Mouse (Mus musculus) gastrocnemius, postnatal 10 days (tissue): ENCODE results near the gene Adgrb3. TPM values are rescaled to one million over a fixed set of nuclear protein-coding genes. Genes with fewer than 3 reads are reported as not detected.
"Not testable (repeated sequence)": the region's sequence is repeated elsewhere in the genome, so short reads cannot be mapped to it uniquely, and the experiment has no call there.

Source experiments
- DNase-seq: peaks from one replicate; pipeline ENCODE4 v3.0.0; 2021; ENCODE audit warnings: mixed read lengths
- total RNA-seq, 2 experiments: library from RNA; stranded (reverse); gene quantifications; 2 replicates each; pipeline ENCODE4 v1.2.3; 2021

Adgrb3 gene
- total RNA-seq, 2 experiments from 2014 or later = 0.63 to 0.72 TPM

DNA sequence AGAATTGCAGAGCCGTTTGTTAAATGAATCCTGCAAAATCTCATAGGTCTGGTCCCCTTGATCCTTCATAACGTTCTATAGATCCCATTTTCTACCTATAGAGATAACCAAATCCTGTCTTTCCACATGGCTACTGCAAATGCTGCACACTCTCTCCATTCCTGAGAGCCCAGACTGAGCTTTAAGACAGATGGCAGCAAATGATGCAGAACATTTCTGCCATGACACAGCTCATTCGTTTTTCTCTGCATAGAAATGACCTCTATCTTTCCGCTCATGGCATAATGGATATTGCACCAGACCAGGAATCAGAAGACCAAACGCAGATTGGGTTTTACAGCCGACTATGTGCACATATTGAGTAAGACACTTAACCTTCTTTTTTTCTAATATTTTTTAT, 84.8 kb downstream of the Adgrb3 start:
- no peak for DNase-seq

DNA sequence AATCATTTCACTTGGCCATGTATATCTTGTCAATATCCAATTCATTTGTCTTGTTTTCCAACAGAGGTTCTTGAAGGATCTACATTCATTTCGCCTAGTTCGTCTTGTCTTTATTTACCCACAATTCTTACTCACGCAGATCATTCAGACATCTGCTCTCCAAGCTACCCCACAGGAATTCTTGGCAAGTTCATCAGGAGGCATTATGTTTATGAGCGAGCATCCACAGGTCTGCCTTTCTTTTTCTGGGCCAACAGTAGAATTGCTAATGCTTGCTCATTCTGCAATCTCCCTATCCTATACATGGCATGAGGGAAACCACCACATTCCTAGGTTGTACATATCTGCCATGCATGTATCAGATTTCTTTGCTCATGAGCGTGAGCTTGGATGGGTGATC, 99.7 kb downstream of the Adgrb3 start:
- no peak for DNase-seq

DNA sequence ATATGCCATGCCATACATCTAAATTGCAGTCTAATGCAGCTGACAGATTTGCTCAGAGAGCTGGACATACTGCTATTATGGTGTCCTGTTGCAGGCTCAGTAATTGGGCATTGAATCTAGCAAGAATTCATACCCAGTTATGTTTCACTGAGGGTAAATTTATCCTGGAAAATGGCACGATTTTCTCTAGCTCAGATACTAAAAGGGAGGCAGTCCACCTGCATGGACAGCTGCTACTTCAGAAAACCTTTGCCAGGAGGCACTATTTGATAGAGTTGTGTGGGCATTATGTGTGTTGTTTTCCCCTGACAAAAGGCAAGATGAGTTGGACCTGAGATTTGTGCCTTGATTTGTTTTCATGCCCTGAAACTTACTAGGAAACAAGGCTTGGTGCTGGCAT, 118.0 kb downstream of the Adgrb3 start:
- DNase-seq = no peak

DNA sequence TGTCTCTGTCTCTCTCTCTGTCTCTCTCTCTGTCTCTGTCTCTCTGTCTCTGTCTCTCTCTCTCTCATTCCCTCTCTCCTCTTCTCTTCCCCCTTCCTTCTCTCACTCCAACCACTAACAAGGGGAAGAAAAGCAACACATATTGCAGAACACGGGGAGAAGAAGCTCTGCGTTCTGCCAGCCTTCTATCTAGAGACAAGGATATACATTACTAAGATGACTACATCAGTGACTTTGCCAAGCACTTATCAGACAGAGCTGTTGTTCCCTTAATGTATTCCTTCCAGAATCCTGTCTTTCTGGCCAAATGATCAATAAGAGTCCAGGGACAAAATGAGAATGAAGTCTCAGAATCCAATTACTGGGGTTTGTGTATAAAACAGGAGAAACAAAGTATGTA, 123.2 kb downstream of the Adgrb3 start:
- DNase-seq = no peak

DNA sequence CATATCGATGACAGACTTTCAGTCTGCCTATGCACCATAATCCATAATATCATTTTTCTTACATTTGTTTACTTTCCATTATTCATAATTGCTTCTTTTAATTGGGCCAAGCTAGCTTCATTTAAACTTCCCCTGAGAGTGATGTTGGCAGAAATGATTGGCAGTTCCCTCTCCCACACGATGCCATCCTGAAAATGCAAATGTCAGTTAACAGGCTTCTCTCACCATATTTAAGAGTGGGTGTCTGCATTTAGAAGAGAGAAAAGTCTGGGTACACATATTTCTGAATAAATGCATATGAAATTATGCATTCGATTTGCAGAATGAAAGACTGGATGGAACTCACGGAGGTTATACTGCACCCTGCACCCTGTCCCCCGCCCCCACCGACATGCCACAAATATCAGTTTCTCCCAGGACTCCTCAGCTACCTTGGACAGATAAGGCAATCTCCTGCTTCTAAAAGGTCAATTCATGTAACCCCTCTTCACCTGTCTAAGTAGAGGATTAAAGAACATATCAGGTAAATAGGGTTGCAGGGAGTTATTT, 130.7 kb downstream of the Adgrb3 start:
- DNase-seq = no peak

DNA sequence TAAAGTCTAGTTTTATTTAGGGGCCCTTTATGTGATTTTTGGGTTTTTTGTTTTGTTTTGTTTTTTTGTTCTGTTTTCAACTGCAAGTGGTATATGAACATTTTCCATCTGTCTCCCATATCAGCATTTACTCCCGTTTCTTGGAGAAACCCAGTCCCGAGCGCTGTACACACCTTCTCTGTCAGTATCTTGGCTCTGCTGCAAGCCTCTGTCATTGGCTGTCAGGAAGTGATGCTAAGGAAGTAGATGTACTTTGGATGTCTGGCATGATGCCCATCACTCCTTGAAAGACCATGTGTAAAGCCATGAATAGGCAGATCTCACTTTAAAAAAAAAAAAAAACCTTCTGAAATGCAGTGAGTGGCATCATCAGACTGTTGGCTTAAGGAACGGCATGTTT, 132.3 kb downstream of the Adgrb3 start:
- DNase-seq = no peak

DNA sequence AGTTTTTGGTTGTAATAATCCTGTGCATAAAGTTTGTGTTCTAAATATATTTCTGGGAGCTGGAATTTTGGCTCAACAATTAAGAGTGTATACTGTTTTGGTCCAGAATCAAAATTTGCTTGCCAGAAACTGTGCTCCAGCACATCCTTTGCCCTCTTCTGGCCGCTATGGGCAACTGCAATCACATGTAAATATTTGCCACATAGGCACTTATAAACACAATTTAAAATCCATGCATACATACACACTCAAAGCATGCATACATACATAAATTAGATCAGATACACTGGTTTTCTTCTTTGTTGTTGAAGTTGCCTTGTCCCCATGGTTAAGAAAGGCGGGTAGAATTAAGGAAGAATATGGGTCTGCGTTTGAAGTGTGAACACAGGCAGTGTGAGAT, 132.7 kb downstream of the Adgrb3 start:
- no peak for DNase-seq

DNA sequence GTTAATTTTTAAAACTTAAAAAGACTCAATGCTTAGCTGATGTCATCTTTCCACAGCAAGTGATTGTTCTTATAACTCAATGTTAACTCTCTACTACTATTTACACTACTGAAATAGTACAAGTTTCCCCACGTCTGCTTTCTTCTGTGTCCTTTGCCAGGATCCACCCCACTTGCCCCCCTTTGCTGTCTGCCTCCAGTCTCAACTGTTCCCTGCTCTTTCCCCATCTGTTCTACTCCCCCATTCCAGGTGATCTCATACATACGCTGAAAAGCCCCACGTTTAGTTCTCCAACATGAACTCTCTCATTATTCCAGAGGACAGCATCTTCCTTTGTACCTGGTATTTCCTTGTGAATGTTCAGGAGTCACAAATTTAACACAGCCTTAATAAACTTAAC, 147.4 kb downstream of the Adgrb3 start:
- DNase-seq = no peak

DNA sequence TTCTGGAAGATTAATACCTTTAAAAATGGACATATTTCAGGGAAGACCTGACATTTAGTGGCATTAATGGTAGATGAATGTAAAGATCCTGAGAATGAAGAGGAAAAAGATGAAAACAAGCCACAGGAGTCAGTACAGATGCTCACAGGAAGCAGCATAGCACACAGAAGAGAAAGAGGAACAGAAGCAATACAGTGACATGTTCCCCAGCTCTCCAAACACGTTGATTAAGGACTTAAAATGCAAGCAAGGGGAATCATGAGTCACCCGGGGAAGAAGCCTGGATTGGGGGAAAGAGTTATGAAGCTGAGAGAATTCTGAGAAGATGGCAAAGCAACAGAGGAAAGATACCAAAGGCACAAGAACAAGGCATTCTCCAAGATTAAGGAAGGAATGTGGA, 149.9 kb downstream of the Adgrb3 start:
- DNase-seq = no peak

DNA sequence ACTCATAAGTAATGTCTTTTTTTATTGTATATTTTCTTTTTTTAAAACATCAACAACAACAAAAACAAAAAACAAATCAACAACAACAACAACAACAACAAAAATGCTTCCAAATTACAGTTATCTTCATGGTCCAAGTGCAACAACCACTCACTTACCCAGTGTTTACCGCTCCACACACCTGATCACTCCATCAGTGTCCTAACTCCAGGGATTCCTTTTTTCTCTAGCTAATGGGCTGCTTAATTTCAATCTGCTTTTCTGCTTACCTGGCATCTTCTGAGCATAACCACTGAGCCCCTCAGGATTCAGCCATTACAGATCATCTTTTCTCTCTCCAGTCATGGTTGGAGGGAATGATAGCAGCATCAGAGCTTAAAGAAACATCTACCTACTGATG, 176.8 kb downstream of the Adgrb3 start:
- DNase-seq = no peak

DNA sequence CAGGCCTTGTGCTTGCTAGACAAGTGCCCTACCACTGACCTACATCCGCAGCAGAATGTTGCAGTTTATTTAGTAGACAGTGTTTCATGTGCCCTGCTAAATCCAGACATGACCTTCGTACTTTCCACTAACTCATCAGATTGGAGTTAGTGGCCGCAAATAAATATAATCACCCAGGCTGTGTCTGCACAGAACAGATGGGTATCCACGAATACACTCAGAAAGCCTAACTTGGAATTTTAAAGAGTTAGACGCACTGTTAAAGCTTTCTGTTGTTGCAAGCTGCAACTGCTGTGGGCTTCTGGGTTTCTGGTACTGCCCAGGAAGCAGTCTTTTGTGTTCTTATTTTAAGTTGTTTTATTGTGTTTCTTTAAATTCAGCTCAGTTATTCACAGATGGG, 185.3 kb downstream of the Adgrb3 start:
- no peak for DNase-seq

DNA sequence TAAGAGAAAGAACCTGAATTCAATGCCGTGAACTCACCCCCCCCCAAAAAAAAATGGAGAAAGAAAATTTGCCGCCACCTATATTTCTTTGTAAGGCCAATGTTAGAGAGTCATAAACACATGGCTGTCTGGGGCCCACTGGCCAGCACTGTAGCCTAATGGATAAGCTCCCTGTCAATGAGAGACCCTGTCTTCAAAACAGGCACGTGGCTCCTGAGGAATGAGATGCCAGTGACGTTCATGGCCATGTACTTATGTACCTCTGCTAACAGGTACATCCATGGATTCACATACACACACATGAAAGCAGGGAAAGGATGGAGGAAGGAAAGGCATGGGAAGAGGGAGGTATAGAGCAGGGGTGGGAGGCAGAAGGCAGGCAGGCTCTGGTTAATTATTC, 208.0 kb downstream of the Adgrb3 start:
- DNase-seq = no peak

DNA sequence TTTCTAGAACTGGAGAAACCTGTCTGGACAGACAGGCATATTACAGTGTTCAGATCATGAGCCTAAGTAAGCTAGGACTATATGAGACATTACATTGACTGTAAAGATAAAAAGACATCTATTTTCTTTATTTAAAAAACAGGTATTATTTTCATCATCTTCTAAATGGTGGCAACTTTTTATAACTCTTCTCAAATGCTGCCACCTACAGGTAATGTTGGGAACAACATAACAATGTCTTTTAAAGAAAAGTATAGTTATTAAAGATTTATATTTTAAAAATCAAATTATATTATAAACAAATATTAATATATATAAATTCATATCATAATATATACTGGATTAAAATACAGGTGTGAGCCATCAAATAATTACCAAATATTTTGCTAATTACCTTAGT, 212.6 kb downstream of the Adgrb3 start:
- no peak for DNase-seq

DNA sequence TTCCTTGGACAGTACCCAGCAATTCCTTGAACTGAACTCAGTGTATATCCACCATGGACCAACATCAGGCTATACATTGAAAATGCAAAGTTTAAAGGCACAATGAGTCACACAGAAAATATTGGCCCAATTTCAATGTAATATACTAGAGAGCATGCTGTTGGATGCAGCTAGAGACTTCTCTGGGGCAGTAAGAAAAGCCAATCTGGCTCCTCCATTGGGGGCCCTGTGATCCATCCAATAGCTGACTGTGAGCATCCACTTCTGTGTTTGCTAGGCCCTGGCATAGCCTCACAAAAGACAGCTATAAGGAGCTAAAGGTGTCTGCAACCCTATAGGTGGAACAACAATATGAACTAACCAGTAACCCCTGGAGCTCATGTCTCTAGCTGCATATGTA, 218.7 kb downstream of the Adgrb3 start:
- not testable (repeated sequence) for DNase-seq

DNA sequence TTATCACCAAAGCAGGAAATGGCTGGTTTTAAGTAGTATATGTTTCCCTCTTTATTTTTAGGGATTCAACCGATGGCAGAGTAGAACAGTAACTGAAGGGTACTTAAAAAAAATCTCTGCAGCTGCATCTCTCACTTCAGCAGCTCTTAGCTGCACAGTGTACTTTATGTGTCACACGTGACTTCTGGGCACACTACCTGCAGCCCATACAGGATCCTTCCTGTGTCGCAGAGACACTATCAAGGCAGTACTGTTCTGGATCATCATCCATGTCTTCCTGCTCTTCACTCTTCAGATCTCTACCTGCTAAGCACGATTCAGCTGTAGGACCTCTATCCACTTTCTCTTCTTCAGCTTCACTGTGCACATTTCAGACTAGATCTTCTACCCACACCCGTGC, 230.6 kb downstream of the Adgrb3 start:
- DNase-seq = no peak

DNA sequence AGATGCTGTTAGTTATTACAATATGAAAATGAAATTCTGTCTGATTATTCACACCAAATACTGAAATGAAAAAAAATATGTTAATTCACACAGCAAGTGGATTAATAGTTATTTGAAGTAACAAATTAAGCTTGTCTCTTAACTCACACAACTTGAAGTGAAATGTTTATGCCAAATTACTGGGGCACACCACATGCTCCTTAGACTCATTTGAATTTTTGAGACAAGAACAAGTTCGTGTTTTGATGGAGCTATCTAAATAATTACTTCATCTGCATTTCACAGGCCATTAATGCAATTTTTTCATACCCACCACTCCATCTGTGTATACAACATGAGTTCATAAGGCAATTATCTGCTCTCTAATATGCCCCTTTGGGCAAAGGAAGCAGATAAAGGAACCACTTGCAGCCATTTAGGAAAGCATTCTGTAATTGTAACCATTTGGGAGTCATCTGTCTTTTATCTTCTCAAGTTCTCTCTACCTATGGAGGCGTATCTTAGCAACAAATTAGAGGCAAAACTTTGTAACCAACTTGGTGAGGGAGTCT, 240.9 kb downstream of the Adgrb3 start:
- DNase-seq = no peak

DNA sequence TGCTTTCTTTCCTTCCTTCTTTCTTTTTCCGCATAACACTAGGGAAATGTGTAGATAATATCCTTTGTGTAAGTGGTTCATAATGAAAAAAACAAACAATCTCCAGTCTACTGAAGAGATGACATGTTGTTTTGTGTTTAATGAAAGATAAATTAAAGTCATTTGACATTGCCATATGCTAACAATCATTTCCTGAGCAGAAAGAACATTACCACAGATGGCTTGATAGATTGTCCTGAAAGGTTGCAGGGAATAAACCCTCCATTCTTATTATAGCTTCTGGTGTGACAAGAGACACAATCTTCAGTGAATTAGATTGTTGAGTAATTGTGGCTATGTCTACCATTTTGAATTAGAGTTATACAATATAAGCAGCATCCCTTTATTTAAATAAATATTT, 247.8 kb downstream of the Adgrb3 start:
- DNase-seq = no peak

DNA sequence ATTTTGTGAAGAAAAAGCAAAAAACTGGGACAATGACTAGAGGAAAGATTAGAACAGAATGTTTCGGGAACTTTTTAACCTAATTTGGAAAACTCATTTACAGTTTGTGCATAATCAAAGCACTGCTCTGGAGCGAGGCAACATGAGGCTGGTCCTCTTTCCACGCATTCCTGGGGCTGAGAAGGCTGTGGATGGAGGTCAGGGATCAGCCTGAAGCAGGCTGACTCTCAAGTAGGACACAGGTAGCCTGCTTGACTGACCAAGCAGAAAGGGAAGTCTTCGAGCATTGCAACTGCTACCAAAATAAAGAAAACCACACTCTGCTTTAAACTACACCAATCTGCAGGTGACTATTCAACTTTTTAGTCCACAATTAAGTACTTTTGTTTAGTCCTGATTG, 251.7 kb downstream of the Adgrb3 start:
- no peak for DNase-seq

DNA sequence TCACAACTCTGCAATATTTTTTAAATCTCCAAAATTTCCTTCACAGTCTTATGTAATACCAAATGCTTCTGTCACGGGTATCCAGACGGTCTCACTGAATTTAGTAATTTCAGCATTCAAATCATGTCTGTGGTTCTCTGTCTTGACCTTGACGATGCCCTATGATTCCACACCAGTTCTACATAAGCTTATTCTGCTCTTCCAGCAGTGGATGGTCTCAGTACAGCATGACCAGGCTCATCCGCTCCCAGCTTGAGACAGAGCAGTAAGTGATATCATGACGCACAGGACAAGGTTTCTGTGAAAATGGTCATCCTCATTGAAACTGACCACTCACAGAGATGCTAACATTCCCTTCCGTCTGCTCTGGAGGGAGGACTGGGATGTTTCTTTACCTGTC, 252.9 kb downstream of the Adgrb3 start:
- no peak for DNase-seq

DNA sequence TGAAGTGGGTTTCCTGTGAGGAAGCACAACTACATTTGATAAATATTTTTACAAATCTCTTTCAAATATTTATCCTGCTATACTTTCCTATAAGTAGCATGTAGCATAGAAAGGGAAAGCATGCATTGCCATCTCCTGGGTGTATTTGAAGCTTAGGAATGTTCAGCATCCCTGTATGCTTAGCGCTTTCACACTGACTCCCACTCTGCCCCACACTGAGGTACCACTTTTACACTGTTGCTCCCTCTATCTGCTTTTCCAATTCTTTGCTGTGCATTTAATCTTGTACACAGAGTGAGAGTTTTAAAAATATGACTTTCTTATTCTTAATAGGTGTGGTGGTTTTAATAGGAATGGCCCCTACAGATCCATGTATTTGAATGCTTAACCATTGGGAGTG, 261.4 kb downstream of the Adgrb3 start:
- DNase-seq = no peak

DNA sequence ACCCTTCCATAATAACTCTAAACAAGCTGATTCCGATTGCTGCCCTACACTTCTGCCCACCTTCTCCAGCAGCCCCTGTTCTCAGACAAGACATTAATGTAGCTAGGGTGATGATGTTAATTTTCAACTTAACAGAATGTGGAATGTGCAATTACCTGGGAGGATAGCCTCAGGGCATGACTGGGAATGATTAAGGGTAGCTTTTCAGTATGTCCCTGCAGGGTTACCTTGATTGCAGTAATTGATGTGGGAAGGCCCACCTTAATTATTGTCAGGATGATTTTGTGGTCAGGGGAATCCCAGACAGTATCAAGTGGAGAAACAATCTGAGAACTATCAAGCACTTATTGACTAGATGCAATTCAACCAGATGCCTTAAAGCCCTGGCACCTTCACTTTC, 283.4 kb downstream of the Adgrb3 start:
- no peak for DNase-seq

DNA sequence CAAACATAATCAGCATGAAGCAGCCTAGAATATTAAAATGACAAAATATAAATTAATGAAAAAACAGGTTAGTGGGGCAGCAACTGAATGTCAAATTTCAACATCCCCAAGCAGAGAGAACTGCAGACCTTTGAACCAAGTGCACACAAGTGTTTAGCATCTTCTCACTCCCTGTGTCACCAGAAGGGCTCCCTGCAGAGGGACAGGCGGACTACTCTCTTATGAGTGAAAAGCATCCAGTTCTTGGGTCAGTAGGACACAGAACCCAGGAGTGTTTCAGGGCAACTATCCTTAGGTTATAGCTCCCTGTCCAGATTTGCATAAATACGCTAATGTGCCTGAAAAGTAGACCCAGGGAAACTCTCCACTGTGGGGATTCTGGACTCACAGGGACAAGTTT, 285.6 kb downstream of the Adgrb3 start:
- no peak for DNase-seq

DNA sequence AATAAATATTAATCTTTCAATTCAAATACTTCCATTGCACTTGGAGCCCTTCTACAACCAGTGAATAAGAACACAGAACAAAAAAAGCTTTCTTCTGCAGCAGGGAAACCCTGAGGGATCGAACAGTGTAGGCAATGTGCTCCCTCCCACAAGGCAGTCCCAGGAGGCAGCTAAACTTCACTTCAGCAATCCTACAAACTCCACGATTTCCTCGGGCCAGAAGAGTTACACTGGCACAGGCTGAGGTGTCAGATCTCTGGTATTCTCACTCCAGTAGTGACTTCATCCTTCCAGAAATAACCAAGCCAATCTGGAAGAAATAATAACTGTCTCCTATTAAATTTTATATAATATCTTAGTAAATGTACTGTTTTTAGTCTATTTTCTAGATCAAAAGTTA, 286.6 kb downstream of the Adgrb3 start:
- DNase-seq = no peak

DNA sequence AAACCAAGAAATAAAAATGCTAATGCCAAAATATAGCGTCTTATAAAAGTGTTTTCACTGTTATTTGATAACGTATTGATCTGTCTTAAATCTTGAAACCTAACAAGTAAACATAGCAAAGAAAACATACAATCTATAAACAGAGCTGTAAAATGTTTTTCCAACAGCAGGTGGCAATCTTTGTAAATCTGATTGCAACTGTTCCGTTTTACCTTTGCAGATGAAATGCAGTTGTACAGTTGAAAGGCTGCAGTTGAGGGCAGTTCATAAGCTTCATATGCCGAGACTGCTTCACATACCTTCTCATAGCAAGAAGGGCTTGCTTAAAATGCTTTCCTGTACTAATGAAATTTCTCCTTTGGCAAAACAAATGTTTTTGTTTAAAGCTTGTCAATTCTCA, 302.5 kb downstream of the Adgrb3 start:
- no peak for DNase-seq
